Mouse (Mus musculus) skeletal muscle tissue, adult 2 months (tissue): Measurements from ENCODE around the gene Izumo2.
"Not testable (repeated sequence)": the region's sequence is repeated elsewhere in the genome, so short reads cannot be mapped to it uniquely, and the experiment has no call there.

ENCODE experiments used
- DNase-seq: peaks from one replicate; pipeline ENCODE4 v3.0.0-alpha.2; 2012; ENCODE audit warnings: low read depth, low spot score

Izumo2 gene

GRCm38 (mm10) chr7:44697980-44698379 lies 10.6 kb upstream of the Izumo2 start:
- no peak for DNase-seq

GRCm38 (mm10) chr7:44701921-44702320 lies 6.6 kb upstream of the Izumo2 start:
- DNase-seq, result peak; percentile 18

GRCm38 (mm10) chr7:44702985-44703384 lies 5.6 kb upstream of the Izumo2 start:
- no peak for DNase-seq

GRCm38 (mm10) chr7:44704363-44704762 lies 4.2 kb upstream of the Izumo2 start:
- no peak for DNase-seq

- DNase-seq, result no peak
Measured at GRCm38 (mm10) chr7:44705086-44705485, 3.5 kb upstream of the Izumo2 start.

- DNase-seq, result no peak
Measured at GRCm38 (mm10) chr7:44706322-44706721, 2.2 kb upstream of the Izumo2 start.

GRCm38 (mm10) chr7:44707169-44707675 lies 1.3 kb upstream of the Izumo2 start:
- no peak for DNase-seq

GRCm38 (mm10) chr7:44708093-44708492 lies 449 bp upstream of the Izumo2 start:
- DNase-seq, result not testable (repeated sequence)

GRCm38 (mm10) chr7:44709881-44710280 lies 1.3 kb downstream of the Izumo2 start:
- no peak for DNase-seq

GRCm38 (mm10) chr7:44722058-44722457 lies 13.5 kb downstream of the Izumo2 start:
- no peak for DNase-seq

GRCm38 (mm10) chr7:44724316-44724715 lies 15.8 kb downstream of the Izumo2 start:
- DNase-seq, result no peak

- no peak for DNase-seq
Measured at GRCm38 (mm10) chr7:44726343-44726742, 17.8 kb downstream of the Izumo2 start.

- no peak for DNase-seq
Measured at GRCm38 (mm10) chr7:44727151-44727550, 18.6 kb downstream of the Izumo2 start.

- peak; percentile 30 for DNase-seq
Measured at GRCm38 (mm10) chr7:44728082-44728975, 19.8 kb downstream of the Izumo2 start.

GRCm38 (mm10) chr7:44733723-44734122 lies 25.2 kb downstream of the Izumo2 start:
- no peak for DNase-seq

GRCm38 (mm10) chr7:44741361-44741760 lies 32.8 kb downstream of the Izumo2 start:
- no peak for DNase-seq

GRCm38 (mm10) chr7:44744270-44744669 lies 35.7 kb downstream of the Izumo2 start:
- no peak for DNase-seq

GRCm38 (mm10) chr7:44745076-44745475 lies 36.5 kb downstream of the Izumo2 start:
- peak; percentile 50 for DNase-seq

- no peak for DNase-seq
Measured at GRCm38 (mm10) chr7:44747115-44747514, 38.6 kb downstream of the Izumo2 start.

GRCm38 (mm10) chr7:44748101-44749044 lies 39.8 kb downstream of the Izumo2 start, which contains the start of gene Vrk3:
Gene Vrk3, plus strand, starts transcription at chr7:44748413.
- DNase-seq, result peak; percentile 98

- not testable (repeated sequence) for DNase-seq
Measured at GRCm38 (mm10) chr7:44750950-44751349, 42.4 kb downstream of the Izumo2 start, which contains the start of gene Zfp473. Gene Zfp473, minus strand, starts transcription at chr7:44751050.

GRCm38 (mm10) chr7:44757164-44757563 lies 48.6 kb downstream of the Izumo2 start:
- no peak for DNase-seq
